19 mouse cellular contexts compared by ENCODE assay signal in the genomic region with DNA sequence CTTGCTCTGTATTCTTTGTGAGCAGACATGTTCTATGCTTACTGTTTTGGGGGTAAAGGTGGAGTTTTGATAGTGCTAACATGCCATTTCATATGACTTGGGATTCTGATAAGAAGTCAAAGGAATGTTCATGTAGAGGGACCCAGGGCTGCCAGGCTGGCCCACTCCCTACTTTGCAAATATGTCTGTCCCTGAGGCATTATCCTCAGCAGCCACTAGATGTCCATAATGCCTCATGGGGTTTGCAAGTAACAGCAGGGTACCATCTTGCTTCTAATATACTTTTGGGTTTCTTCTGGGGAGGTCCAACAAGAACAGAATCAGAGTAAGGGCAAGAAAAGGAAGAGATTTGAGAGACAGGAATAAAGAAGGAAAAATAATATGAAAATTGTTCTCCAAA. TPM values are rescaled to one million over a fixed set of nuclear protein-coding genes. Genes with fewer than 3 reads are reported as not detected.
DNase-seq lines count a peak whose midpoint lies in the region; ATAC-seq and TF ChIP-seq lines count a peak whose summit lies in the region.
"Had no signal": no experiment of that assay in that cellular context is flagged by ENCODE, and none has a peak within 500 bp of the region (broad histone marks: within the 10 kb centered on the region; RNA-seq: fewer than 3 reads in every experiment).

No protein-coding gene starts in this region.

- no peak for DNase-seq in cerebellum, adult 2 months
- DNase-seq in cerebellum, adult 8-10 months = no peak
- peak; percentile 28 for DNase-seq in kidney, postnatal 0 days (ENCODE audit: low spot score)
- DNase-seq in kidney, postnatal 10 days = no peak
- peak; percentile 46 for DNase-seq in retina, embryonic 14.5 days (ENCODE audit: low spot score)
- DNase-seq in retina, postnatal 1 day = no peak
- DNase-seq in MN1 (ENCODE audit: low spot score) = no peak
- DNase-seq in right cerebral cortex, adult 2 months (ENCODE audit: low spot score in 2 of 2) = no peak
- DNase-seq: adrenal gland, postnatal 14 days; gastrocnemius, postnatal 10 days; kidney, postnatal 25 days; thymus, postnatal 14 days had no signal

- H3K9me3 ChIP-seq in kidney, postnatal 0 days (replicated peaks; ENCODE audit: low read length) = no peaks in the 10 kb centered on the region
- H3K9me3 ChIP-seq: heart, embryonic 10.5 days; hindbrain, embryonic 10.5 days; liver, embryonic 15.5 days; neural tube, embryonic 12.5 days; stomach, embryonic 15.5 days had no signal

- no peak for TF ChIP-seq POLR2A in cerebellum, adult 2 months (IDR thresholded peaks at IDR 0.05; ENCODE audit: borderline replicate concordance, insufficient read depth, low read length)

- no peak for ATAC-seq in kidney, postnatal 0 days (replicated peaks; ENCODE audit: low FRiP score, low read depth)
- ATAC-seq: midbrain, embryonic 16.5 days had no signal

- H3K4me3 ChIP-seq in cerebellum, adult 2 months (replicated peaks; ENCODE audit: insufficient read depth, low read depth, low read length) = no peak overlapping the region
- H3K4me3 ChIP-seq in kidney, postnatal 0 days (replicated peaks; ENCODE audit: low read depth, low read length) = no peak overlapping the region
- H3K4me3 ChIP-seq: heart, embryonic 10.5 days; hindbrain, embryonic 10.5 days; liver, embryonic 15.5 days; neural tube, embryonic 12.5 days; stomach, embryonic 15.5 days had no signal

- H3K9ac ChIP-seq in kidney, postnatal 0 days (ENCODE audit: low read depth, low read length) = no peak overlapping the region
- H3K9ac ChIP-seq: liver, embryonic 15.5 days; neural tube, embryonic 12.5 days; stomach, embryonic 15.5 days had no signal

- no peaks in the 10 kb centered on the region; the same call in 1 of the 2 replicates for H3K4me1 ChIP-seq in cerebellum, adult 2 months (ENCODE audit: control insufficient read depth, insufficient read depth, low read length)
- no peaks in the 10 kb centered on the region for H3K4me1 ChIP-seq in kidney, postnatal 0 days (replicated peaks; ENCODE audit: insufficient read depth, low read length)

- H3K27ac ChIP-seq in cerebellum, adult 2 months (ENCODE audit: insufficient read depth, low read length) = no peak overlapping the region
- no peak overlapping the region for H3K27ac ChIP-seq in kidney, postnatal 0 days
- H3K27ac ChIP-seq: heart, embryonic 10.5 days; hindbrain, embryonic 10.5 days; liver, embryonic 15.5 days; macrophage; neural tube, embryonic 12.5 days; stomach, embryonic 15.5 days had no signal

- no peaks in the 10 kb centered on the region for H3K36me3 ChIP-seq in kidney, postnatal 0 days (ENCODE audit: insufficient read depth, low read length)
- H3K36me3 ChIP-seq: heart, embryonic 10.5 days; hindbrain, embryonic 10.5 days; liver, embryonic 15.5 days; neural tube, embryonic 12.5 days; stomach, embryonic 15.5 days had no signal

- peak; percentile 49 for TF ChIP-seq CTCF in cerebellum, adult 2 months (IDR thresholded peaks at IDR 0.05; ENCODE audit: borderline replicate concordance, insufficient read depth, low read depth, low read length)
- TF ChIP-seq CTCF in kidney, postnatal 0 days (IDR thresholded peaks at IDR 0.05; ENCODE audit: low read depth) = peak; percentile 63

- H3K4me2 ChIP-seq in kidney, postnatal 0 days (ENCODE audit: low read length) = no peak overlapping the region
- H3K4me2 ChIP-seq: liver, embryonic 15.5 days; neural tube, embryonic 12.5 days; stomach, embryonic 15.5 days had no signal

- H3K27me3 ChIP-seq in cerebellum, adult 2 months (ENCODE audit: control insufficient read depth, insufficient read depth, low read length) = no peaks in the 10 kb centered on the region
- no peaks in the 10 kb centered on the region for H3K27me3 ChIP-seq in kidney, postnatal 0 days (ENCODE audit: insufficient read depth, low read length)
- H3K27me3 ChIP-seq: neural tube, embryonic 12.5 days; stomach, embryonic 15.5 days had no signal

RNA-seq across cellular contexts. Expression of gene Lrrc4, which starts 5.1 kb away (rescaled TPM):
- polyA plus RNA-seq in cerebellum, adult 2 months (2012; rRNA removed) = 51.6 and 58.0 TPM in 2 replicates
- polyA plus RNA-seq in kidney, postnatal 0 days (2015; fragmentation: Nextera tagmentation; extraction: Ambion mirVana) = 0.66 and 0.80 TPM in 2 replicates

Comparison
In these comparisons a context has a peak if more than half of its experiments do, and no peak if none do; other contexts are left out.
1. DNase-seq: peak in kidney, postnatal 0 days (single experiment) and retina, embryonic 14.5 days (single experiment); none in cerebellum, adult 2 months (0 of 2), cerebellum, adult 8-10 months (single experiment), kidney, postnatal 10 days (single experiment), retina, postnatal 1 day (single experiment), MN1 (single experiment) and right cerebral cortex, adult 2 months (0 of 2).
2. RNA of gene Lrrc4, which starts 5.1 kb away (polyA plus RNA-seq): 51.6 to 58.0 TPM in cerebellum, adult 2 months; 0.66 to 0.80 TPM in kidney, postnatal 0 days; every median in the first group is over 10 times any median in the second.